ENCODE assay signal across 1 mouse cellular context in the genomic region with DNA sequence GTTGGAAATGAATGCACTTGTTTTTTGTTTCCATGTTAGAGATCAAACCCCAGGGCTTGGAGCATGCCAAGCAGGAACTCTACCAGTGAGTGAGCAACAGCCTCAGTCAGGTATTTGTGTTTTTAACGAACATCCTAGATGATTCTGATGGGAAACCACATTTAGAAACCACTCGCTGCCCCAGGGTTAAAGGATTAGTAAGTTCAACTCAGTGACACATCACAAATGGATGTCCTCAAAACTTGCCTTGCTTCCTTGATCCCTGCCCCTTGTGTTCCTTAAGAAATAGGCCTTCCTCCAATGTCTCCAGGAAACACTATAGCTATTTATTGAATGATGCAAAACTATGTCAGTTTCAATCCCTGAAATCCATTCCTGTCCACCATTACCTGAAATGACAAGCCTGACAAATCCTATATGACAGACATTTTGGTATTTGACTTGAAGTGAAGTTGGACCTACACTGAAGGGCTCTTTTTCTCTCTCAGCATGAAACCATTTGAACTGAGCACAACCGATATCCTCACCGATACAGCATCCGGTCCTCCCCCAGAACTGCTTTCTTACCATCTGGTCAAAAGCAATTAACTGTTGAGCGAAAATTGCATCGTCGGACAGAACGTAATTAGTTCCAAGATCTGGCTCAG.
A peak's percentile ranks its signal among the peaks of the same experiment; 100 is the strongest.
TF ChIP-seq lines count a peak whose summit lies in the region.

No protein-coding gene starts in this region.

TF ChIP-seq in CH12.LX, 34 proteins besides CTCF, POLR2A, EP300 and RAD21:
- TF ChIP-seq PAX5 (IDR thresholded peaks at IDR 0.05; ENCODE audit: low read length) (no peak), SIN3A (IDR thresholded peaks at IDR 0.05; ENCODE audit: low read length) (0 out of 2 replicates have a peak, but pooled peaks have one; percentile 19)
